Mouse (Mus musculus) cerebellum, adult 2 months (tissue): ENCODE measurements around the gene Dcaf5.

Experiments used
- CTCF ChIP-seq: fragments of 200-500 bp; IDR thresholded peaks from 2 replicates; pipeline ENCODE4 v1.5.1; 2011; ENCODE audit warnings: low read depth, mild to moderate bottlenecking, control low read depth, low read length, moderate library complexity, borderline replicate concordance; ENCODE audit not compliant: insufficient read depth
- POLR2A ChIP-seq: fragments of 200-500 bp; IDR thresholded peaks from 2 replicates; pipeline ENCODE4 v1.6.1; 2011; ENCODE audit warnings: low read length, control low read depth, borderline replicate concordance; ENCODE audit not compliant: insufficient read depth

GRCm38 (mm10) chr12:80483397-80483796 lies 47.0 kb upstream of the Dcaf5 start:
- no peak for TF ChIP-seq CTCF
- TF ChIP-seq POLR2A: no peak
